Mouse (Mus musculus) c-Kit-negative CD71-positive TER-119-positive erythroid progenitor cells, embryonic 14.5 days (primary cell): ENCODE measurements around the gene Pde6d.

ENCODE experiments used
- DNase-seq: peaks from one replicate; pipeline ENCODE4 v3.0.0-alpha.2; 2013; ENCODE audit warnings: low read depth, low spot score

The Pde6d gene

DNA sequence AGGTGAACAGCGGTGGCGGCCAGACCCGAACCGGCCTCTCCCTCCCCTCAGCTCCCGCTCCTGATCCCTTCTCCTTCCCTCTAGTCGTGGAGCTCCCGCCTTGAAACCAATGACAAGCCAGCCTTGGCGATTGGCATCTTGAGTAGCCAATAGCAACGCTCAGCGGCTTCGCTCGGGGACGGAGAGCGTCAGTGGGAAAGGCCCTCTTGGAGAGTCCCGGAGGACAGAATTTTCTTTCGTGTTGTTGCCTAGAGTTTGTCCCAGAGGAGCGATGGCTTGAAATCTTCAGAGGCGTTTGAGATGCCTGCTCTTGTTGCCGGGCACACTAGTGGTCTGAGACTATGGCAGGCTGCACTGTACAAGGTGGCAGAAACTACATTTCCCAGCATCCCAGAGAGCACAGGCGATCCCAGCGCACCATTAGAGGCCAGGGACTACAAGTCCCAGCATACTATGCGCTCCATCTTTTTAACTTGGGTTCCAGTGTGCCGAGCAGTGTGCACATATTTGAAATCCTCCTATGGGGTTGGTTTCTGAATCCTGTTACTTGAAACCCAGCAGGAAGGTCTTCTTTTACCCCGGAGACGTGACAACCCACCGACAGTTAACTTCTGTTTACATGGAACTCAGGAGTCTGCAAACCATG lies at the start of gene Pde6d, which contains the start of gene Cops7b:
TSS of gene Pde6d (minus strand) at position 179 of the 646 bp plus-strand sequence.
TSS of gene Cops7b (plus strand) at position 454 of the 646 bp plus-strand sequence.
- peak; percentile 97 for DNase-seq

DNA sequence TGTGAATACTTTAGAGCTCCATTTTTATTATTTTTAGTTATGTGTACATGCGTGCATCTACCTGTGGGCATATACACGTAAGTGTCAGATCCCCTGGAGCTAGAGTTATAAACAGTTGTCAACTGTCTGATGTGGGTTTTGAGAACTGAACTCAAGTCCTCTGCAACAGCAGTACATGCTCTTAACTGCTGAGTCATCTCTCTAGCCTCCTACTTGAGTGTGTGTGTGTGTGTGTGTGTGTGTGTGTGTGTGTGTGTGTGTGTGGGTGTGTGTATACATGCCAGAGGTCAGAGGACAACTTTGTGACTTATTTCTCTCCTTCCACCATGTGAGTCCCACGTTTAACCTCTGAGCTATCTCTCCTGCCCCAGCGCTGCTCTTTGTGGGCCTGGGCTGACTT lies 48.1 kb upstream of the Pde6d start:
- DNase-seq = no peak

DNA sequence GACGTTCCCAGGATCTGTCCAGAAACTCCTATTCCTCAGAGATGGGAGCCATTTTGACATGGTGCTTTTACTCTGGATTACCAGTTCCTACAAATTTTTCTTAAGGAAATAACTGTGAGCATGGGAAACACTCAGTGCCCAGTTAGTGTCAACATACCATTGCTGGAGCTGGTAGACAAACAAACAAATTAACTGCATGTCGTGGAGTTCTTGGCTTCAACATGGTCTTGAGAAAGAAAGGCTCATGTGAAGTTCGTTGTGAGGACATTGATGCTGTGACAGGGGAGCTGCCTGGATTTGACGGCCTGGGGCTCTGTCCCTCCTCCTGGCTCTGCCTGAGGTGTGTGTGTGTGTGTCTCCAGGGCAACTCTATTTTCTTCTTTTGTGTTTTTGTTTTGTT lies 47.5 kb upstream of the Pde6d start:
- no peak for DNase-seq

DNA sequence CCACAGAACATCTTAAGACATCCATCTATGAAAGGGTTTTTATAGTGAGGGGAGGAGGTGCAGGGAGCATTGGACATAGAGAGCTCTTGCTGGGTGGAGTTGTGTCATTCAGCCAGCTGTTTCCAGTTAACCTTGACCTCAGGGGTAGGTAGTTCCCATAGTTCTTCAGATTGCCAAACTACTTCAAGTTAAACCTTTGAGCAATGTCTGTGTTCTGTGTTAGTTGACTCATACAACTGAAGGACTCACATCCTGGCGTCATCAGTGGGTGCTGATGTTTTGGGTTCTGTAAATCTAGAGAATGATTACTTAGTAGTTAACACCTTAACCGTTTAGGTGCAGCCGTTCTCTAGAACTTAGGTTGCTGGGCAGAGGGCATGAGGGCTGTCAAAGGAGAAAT lies 45.8 kb upstream of the Pde6d start:
- no peak for DNase-seq

DNA sequence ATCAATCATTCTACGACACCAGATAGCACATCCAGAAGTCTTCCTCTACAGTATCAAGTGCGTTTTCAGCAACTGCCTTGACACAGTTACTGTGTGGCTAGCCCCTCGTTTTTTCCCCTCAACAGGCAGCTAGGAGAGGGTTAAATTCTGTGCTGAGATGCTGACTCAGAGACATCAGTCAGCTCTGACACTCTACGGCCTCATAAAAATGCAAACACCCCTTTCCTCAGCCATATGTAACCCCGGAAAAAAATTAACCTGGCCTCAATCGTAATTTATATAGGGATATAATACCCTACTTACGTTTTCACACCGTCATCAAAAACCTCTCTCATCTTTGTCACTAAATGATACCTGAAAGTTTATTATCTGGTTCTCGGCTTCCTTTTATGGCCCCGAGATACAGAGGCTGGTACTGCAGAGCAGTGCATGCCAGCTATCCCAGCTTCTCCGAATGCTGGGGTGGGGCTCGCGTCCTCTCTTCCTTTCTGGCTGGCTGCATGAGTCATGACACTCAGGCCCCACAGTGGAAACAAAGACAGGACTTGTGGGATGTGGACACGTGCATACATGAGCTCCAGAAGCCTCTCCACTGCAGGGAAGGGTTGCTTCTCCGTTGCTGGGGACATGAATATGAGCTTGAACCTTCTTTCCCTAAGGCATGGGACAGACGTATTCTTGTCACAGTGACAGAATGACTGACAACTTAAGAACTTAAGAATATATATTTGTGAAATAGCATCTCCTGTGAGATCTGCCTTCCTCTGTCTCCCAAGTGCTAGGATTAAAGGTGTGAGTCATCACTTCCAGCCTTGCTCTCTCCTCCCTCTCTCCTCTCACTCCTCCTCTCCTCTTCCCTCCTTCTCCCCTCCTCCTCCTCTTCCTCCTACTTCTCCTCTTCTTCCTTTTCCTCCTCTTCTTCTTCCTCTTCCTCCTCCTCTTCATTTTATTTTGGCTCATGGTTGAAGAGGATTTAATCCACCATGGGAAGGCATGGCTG lies 40.9 kb upstream of the Pde6d start:
- no peak for DNase-seq

DNA sequence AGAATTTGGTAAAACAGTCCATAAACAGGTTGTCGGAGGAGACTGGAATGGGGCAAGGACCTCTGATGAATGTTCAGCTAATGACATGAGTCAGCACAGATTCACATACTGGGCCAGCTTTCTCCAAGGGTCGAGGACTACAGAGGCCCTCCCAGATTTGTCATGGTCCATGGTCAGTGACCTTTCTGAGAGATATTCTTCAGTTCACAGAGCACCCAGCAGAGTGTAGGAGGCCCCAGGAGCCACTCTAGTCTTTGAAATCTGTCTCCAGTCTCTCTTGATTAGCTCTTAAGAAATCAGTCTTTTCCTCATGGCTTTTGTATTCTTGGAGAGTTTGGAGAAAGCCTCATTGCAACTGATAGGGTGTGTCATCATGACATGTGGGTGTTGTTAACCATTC lies 39.9 kb upstream of the Pde6d start:
- no peak for DNase-seq

DNA sequence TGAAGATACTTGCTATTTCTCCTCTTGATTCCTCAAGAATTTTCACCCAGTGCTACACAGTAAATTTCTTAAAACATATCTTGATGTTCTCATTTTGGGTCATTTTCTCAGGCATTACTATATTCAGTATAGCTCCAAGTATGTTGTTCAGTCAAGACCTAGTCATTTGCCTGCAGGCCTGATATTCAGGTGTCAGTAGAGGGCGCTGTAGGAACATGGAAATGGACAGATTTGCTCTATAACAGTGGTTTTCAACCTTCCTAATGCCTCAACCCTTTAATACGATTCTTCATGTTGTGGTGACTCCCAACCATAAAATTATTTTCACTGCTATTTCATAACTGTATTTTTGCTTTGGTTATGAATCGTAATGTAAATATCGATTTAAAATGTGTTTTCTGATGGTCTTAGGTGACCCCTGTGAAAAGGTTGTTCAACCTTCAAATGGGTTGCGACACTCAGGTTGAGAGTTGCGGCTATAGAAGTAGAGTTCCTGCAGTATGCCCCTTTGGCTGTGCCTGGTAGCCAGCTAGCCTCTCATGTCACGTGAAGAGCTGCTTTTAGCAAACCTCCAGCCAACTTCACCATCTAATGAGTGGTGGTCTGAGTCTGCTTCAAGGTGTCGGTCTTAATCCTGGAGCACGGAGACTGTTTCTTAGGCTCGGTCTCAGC lies 36.2 kb upstream of the Pde6d start:
- peak; percentile 26 for DNase-seq

DNA sequence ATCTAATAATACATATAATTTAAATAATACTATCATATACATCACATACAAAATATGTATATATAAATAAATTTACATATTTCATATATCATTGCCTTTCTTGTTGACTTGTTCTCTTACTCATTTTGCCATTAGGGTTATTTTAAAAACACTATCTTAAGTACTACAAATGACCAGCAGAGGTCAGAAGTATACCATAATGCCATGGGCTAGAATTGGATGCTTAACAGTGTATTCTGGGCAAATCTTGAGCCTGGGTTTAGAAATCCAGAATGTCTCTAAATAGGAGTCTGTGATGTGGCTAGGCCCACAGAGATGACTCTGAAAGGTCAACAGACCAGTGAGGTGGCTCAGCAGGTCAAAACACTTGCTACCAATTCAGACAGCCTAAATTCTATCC lies 31.8 kb upstream of the Pde6d start:
- no peak for DNase-seq

DNA sequence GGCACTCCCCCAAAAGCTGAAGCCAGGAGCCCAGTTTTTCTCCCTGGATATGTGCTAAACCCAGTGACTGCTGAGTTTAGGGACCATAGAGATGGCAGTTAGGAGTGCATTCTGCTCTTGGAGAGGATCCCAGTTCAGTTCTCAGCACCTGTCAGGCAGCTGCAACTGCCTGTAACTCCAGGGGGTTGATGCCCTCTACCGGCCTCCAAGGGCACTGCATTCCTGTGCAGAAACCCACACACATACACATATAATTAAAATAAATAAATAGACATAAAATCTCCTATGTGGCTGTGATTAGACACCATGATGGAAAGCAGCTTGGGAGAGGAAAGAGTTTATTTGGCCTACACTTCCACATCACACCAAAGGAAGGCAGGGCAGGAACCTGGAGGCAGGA lies 29.7 kb upstream of the Pde6d start:
- DNase-seq = no peak

DNA sequence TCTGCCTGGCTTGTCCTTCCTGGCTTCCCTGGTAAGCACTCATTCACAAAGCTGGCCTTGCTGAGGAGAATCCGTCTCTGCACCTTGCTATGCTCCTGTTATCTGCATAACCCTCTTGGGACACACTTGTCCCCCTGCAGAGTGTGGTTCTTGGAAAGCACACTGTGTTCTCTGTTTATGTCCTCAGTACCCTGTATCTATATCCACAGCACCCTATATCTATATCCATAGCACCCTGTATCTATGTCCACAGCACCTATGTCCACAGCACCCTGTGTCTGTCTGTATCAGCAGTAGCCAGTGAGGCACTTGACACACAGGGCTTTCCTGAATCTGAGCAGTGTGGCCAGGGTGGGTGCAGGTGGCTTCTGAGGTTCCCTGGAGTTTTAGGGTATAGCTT lies 28.5 kb upstream of the Pde6d start:
- no peak for DNase-seq

DNA sequence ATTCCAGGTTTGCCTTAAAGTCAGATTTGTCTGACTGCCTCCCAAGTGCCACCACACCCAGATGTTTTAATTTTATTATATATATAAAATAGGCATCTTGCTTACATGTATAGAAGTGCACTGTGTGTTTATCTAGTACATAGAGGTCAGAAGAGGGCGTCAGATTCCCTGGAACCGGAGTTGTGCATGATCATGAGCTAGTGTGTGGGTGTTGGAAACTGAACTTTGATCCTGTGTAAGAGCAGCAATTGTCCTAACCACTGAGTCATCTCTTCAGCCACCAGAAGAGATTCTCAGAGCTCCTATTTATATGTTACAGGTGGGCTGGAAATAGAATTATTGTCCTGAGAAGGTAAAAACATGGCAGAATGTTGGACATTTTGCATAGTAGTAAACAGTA lies 17.7 kb upstream of the Pde6d start:
- no peak for DNase-seq

DNA sequence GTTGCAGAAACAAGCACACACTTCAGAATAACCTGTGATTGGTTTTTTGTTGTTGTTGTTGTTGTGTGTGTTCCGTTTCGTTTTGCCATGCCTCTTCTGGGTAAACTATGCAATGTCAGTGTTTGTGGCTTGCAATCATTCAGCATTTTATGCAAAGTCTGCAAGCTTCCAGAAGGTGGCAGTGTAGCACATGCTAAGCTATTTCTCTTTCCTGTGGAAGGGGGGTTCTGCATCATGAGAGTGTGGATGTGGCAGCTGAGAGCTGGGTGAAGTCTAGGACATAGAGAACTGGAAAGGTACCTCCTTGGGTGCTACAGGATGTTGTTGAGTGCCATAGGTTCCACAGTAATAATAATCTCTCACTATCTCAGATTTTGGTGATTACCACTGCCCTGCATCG lies 16.1 kb upstream of the Pde6d start:
- no peak for DNase-seq

DNA sequence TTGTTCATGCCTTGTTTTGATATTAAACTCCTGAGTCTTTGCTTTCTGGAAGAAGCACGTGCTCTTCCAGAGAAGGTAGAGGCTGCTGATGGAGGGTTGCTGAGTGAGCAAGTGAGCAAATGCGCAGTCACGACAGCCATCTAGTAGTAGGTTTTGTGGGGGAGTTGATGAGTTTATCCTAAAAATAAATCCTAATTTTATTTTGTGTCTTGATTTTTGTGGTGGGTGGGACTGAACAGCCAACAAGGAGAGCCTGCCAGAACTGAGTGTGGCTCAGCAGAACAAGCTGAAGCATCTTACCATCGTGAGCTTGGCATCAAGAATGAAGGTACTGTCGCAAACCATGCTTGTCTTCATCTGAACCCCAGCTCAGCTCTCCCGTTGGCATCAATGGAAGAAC lies 14.1 kb upstream of the Pde6d start:
- no peak for DNase-seq

DNA sequence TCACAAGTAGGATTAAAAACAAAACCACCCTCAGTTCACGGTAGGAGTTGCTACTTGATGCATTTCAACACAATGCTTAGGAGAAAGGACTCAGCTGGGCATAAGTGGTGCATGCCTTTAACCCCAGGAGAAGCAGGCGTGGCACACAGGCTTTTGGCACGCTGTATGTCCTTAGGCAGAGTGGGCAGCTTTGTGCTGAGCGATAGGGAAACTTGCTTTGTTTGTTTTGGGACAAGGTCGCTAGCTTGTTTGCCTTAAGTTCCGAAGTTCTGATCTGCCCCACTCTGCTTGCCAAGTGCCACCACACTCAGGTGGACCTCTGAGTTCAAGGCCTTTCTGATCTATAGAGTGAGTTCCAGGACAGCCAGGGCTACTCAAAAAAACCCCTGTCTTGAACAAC lies 12.9 kb upstream of the Pde6d start:
- no peak for DNase-seq

DNA sequence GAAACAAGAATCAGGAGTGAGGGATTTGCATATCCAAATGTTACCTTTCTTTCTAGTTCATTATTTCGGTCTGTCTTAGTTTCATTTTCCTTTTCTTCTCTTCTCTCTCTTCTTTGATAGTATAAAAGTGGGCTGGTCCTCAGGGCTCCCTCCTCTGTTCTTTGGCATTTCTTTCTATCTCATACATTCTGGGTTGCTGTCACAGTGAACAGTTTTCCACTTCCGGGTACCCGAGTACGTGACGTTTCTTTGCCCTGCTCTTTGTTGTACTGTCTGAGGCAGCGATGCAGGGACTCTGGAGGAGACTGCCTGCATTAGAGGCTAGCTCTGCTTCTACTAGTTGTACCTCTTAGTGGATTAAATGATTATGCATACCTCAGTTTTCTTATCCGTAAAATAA lies 12.1 kb upstream of the Pde6d start:
- DNase-seq = no peak

DNA sequence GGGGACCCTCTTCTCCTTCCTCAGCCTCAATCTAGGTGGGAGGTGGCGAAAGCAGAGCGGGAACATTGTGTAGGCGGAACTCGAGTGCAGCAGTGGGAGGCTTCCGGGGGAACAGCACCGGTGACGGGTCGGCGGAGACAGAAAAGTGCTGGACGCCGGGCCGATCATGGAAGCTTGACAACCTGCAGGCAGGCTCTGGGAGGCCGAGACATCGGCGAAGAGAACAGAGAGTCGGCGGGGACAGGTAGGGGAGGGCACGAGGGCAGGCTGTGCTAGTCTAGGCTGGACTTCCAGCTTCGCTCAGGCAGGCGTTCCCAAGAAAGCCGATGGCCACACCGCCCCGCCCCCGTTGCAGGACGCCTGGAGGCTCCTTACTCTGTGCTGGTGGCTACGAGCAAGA lies 4.6 kb upstream of the Pde6d start:
- peak; percentile 50 for DNase-seq

DNA sequence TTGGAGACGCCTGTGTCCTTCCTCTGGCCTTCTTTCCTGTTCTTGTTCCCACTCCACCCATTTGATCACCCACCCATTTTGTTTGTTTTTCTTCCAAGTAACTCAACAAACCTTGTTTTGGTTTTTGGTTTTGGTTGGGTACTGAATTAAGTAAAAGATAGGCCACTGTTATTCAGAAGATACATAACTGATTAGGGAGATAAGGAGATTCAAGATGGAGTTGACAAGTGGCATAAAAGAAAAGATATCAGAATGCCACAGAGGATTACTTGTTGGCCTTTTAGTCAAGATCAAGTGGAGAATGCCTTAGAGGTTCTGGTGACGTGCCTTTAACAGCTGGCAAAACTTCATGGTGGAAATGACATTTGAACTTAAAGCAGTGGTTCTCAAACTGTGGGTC lies 1.3 kb upstream of the Pde6d start:
- DNase-seq = no peak

DNA sequence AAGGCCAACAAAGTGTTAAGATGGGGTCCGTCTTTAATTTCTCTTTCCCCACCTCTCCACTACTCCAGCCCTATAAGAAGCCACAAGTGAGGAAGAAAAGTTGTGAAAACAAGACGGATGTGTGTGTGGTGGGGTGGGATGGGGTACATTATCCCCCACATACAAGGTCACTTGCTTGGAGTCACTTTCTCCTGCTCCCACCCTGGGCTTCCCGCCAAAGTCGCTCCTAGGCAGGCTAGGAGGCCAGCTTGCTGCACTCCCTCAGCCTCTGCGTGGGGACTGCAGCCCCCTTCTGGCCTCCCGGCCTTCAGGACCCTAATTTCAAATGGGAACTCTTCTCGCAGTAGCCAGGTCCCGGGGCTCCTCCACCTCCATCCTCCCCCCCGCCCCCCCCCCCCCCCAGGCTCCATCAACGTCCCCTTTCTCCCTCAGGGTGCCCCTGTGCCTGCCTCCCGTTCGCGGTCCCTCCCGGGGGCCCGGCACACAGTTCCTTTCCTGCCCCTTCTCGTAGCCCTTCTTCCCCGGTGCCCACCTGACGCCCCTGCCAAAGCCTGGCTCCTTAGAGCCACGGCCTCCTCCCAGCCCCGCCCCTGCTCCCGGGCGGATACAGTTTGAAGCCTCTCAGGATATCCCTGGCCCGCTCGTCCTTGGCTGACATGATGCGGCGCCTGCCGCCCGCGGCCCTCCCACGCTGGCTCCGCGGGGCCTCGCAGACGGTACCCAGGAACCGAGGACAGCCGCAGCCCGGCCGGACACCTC lies 558 bp downstream of the Pde6d start:
- no peak for DNase-seq

DNA sequence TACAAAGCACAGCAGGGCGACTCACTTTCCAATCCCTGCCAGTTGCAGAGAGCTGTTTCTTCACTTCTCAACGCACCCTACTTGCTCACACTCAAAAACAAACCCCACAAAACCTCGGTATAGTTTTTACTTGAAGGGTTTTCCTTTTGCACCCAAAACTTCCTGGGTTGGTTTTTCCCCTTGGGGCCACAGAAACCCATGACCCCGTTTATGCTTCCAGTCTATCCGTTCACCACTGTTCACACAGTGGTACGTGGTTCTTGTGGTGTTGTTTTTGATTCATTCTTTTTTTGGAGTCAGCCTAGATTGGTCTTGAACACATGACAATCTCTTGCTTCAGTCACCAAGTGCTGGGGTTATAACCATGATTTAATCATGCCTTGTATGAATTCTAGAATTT lies 2.0 kb downstream of the Pde6d start:
- DNase-seq = no peak

DNA sequence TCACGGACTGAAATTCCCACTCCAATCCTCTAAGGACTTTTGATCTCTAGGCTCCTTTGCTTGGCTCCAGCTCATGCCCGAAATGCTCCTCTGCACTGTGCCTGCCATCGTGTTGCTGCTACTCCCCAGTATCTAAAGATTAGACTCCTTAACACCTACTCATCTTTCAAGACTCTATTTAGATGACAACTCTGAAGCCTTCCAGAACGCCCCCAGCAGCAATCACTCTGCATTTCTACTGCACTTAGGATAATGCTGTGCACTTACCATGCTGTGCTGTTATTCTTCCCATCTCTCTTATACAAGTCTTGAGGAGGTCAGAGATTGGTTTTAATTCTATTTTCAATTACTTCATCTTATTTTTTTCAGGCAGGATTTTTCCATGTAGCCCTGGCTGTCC lies 10.5 kb downstream of the Pde6d start:
- DNase-seq = no peak

DNA sequence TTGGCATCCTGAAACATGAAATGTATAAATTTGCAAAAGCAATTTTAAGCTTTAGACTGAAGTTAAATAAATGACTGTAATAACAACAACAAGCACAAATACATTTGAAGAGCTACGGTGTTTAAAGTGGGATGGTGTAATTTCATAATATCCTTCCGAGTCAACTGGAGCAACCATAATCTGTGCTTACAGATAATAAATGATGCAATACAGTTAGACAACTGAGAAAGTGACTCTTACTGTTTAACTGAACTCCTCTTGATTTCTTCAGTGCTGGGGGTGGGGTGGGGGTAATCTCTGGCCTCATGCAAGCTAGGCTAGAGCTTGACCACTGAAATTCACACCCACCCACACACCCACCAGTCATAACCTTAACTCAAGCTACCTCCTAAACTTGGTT lies 11.0 kb downstream of the Pde6d start:
- DNase-seq = no peak
